Mouse (Mus musculus) left cerebral cortex, adult 9 months (tissue): ENCODE measurements at regions not wholly inside any gene's neighbourhood (a gene's known extent, or its start where the extent isn't known, plus 50 kb on each side); places are given as distances from the start of the nearest gene placed in this dataset.
"Not testable (repeated sequence)": the region's sequence is repeated elsewhere in the genome, so short reads cannot be mapped to it uniquely, and the experiment has no call there.

ENCODE experiments used
- DNase-seq, 2 experiments: peaks; one replicate each; pipeline ENCODE4 v3.0.0; 2022; ENCODE audit warnings: low spot score in 2 of 2

DNA sequence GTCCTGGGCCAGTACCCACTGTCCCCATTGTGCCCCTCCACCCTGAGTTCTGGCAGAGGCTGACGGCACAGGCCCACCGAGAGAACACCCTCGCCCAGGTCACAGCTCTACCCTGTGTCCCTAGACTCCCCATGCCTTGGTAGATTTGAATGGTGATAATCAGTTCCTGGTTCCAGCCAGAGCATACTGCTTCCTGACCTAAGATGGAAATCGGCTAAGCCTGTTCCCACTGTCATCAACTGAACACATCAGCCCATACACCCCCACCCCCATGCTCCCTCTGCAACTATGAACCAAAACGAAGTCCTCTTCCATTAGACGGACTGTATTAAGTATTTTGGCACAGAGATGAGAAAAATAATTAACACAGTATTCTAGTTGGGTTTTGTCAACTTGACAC is 202.9 kb upstream of the Hs6st1 start:
- DNase-seq: no peak

DNA sequence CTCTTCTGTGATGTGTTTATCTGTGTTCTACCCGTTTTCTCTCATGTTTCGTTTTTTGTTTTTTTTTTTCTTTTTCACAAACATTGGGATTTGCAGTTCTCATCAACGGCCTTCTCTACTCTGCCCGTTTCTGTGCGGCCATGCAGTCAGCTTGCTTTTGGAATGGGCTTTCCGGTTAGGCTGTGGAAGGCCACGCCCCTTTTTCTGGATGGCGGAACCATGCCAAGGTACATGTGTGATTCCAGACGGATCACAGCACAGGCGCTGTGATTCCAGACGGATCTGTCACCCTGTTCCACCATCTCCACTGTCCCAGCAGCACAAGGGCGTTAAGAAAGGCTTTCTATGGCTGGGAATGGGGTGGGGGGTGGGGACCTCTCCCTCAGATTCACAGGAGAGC is 201.6 kb upstream of the Hs6st1 start:
- no peak for DNase-seq

DNA sequence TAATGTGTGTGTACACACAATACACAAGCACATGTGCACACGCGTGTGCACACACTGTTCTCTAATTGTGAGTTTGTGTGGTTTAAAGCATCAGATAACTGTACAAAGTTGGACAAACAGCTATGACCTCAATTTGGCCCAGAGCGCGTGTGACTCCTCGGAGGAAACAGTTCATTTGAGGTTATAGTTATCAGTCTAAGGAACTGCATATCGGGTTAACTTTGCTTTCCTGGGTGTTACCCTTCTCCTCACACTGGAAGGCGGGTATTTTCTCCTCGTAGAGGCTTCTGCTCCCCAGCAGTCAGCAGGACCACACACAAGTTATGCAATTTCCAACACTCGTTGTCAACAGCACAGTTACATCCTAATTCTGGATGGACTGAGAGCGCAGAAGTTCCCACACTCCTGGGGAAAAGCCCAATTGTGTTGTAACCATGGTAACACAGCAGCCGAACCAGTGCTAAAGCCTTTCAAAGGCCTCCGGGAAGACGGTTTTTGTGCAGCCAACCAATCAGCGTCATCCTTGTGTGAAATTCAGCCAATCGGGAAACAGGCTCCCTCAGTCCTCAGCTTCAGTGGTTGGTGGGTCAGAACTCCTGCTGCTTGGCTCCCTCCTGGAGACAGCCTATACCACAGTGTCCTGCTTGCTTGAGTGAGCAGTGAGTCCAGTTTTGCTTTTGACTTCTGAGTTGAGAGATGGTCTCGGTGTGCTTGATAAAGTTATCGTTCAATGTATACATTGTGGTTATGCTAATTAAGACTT is 198.6 kb upstream of the Hs6st1 start:
- DNase-seq: peak; percentile 87 to 90

DNA sequence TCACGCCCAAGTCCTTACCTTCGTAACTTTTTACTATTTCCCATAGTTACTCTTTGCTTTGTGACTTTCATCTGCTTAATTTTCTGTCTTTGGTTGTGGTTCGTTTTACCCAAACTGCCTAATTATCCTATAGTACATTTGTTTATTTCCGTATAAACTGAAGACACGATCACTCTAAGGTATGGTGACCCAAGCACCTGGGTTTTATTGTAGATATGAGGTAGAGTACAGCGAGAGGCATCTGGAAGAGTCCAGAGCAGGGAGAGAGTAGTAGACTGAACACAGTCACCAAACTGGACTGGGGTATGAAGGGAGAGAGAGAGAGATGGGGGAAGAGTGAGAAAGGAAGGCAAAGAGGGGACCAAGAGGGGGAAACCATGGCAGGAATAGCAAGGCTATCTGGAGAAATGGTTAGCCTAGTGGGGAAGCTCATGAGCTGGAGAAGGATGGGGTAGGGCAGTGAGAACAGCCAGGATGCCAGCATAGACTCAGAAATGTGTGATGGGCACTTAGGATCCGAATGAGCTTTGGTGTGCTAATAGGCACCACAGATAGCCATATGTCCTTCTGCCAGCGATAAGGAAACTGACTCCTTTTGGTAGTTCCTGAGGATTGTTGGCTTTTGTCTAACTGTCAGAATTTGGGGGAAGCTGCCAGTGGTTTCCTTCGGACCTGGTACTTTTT is 197.9 kb upstream of the Hs6st1 start:
- DNase-seq: no peak

DNA sequence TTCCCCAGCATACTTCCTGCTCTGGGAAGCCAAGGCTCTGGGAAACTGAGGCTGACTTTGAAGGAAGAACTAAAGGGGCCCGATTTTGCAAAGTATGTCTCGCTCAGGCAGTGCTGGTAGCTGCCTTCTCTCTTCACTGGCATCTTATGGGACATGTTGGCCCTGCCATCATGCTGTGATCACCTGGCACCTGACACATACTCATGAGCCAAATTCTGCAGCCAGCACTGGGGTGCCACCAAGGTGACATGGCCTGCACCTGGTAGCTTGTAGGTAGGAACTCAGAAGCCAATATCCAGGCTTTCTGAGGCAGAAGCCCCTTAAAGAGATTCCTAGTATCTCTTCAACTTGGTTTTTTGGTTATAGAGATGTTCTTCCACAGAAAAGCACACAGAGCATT is 195.2 kb upstream of the Hs6st1 start:
- DNase-seq: no peak

DNA sequence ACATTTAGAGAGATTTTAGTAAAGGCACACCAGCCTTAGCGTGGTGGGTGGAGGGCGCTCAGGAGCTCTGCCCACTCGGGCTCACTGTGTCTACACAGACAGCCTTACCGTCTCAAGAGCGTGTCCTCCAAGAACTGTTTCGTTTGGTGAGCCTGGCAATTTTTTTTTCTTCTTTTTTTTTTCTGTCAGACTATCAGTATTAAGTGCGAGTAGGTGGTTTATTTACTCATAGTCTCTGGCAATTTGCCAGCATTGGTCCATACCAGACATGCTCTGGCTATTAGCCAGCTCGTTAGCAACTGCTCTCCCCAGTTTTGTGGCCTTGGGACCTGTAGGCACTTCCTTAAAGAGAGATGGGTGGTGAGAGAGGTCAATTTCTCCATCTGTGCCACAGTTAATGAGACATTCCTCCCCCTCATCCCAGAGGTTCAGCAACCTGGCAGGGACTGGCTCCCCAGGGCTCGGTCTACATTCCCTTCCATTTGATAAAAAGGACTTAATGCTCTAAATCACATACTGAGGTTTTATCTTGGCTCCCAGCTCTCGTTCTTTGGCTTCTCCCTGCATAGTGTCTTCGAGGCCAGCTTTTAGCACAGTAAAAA is 192.9 kb upstream of the Hs6st1 start:
- DNase-seq: no peak

DNA sequence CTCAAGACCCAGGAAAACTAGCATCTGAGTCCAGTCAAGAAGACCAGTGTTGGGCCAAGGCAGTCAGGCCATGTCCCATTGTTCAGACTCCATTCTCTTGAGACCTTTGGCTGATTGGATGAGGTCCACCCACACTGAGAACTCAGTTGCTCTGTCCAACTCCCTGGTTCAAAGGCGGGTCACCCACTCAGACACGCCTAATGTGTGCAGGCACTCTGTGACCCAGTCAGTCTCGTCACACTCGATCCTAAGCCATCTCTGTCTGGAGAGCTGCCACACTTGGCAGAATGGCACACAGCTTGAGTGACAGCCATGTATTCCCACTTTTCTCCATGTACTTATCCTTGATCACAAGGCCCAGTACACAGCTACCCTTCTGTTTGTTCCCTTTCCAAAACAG is 189.8 kb upstream of the Hs6st1 start:
- DNase-seq: no peak

DNA sequence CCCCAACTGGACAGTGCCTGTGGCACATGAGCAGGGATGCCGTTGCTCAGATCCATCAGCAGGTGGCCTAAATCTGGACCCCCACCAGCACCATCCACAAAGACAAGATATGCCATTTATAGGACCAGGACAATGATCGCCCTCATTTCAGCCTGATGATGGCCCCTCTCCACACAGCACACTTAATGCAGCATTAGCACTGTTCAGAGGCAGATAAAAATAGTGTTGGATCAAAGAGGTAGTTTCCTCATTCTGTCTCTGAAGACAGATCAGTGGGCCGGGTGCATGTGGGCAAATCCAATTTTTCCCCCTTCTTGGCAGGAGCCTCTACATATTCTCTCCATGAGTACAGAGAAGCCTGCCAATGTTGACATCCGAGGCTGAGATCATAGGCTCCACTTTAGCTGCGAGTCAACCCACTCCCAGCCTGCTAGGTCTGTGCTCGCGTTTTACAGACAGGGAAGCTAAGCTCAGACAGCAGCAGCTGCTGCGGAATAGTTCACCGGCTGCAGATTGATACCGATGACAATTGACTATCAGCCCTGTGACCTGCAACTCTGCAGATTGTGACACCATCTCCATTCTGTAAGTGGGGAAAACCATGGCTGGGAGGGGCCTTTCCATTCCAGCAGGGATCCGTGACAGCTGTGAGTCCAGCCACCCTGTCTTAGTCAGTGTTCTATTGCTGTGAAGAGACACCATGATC is 188.7 kb upstream of the Hs6st1 start:
- peak; percentile 85 to 90 for DNase-seq

DNA sequence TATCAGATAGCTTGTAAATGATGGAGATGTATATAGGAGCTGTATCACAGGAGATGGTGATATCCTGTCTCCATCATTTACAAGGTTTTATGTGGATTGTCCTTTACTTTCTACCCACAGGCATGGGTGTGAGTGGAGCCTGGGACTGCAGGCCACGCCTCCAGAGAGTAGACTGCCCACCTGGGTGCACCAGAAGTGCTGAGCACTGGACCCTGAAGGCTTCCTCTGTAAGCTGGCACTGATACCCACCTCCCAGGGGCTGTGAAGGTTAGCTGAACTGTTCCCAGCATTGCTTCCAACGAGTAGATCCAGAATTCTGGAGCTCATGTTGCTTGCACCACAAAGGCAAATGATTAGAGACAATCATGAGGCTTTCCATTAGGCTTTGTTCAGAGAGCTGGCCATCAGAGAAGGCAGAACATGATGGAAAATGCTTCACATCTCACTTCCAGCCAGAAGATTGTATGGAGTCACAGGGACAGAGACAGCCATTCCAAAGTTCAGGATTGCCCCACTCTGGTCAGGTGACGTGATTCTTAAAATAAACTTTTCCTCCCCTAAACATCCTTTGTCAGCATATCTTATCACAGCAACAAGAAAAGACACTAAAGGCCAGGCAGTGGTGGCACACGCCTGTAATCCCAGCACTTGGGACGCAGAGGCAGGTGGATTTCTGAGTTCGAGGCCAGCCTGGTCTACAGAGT is 187.5 kb upstream of the Hs6st1 start:
- DNase-seq: no peak

DNA sequence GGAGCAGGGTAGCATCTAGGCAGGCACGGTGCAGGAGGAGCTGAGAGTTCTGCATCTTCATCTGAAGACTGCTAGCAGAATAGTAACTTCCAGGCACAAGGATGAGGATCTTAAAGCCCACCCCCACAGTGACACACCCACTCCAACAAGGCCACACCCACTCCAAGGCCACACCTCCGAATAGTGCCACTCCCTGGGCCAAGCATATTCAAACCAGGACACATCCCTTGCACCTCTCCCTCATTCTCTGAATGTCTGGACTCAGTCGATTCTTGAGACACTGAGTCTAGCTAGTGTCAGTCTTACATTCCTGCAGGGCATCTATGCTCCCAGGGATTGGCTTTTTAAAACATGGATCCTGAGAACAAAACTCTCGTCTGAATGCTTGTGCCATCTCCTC is 186.7 kb upstream of the Hs6st1 start:
- DNase-seq: no peak

DNA sequence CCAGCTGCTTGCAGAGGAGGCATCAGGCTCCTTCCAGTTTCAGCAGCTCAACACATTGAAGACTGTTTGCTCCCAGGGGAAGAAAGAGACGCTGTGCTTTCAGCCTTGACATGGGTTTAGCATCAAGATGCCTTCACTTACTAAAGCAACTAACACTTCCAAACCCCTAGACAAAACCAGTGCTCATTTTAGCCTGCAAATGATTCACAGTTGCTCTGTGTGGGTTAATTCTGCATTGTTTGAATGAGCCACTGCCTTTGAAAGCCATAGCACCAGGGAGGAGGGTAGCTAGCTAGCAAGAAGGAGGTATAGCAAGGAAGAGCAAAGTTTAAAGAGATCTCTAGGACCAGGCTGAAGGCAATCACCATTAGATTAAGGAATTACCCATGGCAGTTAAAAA is 186.1 kb upstream of the Hs6st1 start:
- no peak for DNase-seq

DNA sequence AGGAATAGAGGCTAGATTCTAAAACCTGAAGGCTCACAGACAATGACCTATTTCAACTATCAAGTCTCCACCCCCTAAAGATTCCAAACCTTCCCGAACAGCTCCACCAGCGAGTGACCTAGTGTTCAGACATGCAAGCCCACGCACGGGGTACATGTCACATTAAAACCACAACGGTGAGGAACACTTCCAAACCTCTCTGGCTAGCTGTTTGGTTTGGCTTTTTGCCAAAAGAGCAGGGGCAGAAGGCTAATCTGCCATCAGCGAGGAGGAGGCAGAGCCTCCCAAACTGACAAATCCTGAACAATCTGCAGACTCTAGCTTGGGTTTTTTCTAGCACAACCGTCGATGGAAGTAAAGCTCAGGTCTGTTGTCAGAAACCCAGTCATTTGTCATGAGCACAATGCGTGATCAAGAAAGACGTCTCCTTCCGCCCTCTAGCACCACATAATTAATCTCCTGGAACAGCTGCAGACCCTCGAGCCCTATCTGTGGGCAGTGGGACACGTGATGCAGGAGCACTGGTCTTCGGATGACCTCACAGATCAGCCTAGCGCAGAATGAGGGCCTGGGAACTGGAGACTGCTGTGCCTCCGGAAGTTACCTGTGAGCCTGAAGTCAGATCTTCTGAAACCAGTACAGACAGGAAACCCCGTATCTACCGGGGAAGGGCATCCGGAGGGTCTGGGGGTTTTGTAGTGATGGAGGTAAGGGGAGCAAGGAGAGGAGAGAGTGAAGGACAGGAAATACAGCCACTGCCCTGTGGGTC is 178.3 kb upstream of the Hs6st1 start:
- DNase-seq: no peak

DNA sequence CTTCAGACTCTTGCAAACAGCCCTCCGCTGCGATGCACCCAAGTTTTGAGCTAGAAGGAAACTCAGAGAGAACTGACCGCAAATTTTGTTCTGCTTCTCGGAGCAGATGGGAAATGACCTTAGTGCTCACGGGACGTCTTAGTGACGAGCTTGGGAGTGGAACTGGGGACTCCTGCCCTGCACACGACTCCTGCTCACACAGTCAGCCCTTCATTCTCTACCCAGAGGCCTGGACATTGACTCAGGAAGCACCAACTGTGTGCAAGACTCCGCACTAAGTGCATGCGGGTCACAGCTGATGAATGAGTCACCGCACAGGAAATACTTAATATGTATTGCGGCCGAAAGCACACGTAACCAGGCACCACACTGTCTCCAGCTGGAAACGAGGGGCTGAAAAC is 177.7 kb upstream of the Hs6st1 start:
- no peak for DNase-seq

DNA sequence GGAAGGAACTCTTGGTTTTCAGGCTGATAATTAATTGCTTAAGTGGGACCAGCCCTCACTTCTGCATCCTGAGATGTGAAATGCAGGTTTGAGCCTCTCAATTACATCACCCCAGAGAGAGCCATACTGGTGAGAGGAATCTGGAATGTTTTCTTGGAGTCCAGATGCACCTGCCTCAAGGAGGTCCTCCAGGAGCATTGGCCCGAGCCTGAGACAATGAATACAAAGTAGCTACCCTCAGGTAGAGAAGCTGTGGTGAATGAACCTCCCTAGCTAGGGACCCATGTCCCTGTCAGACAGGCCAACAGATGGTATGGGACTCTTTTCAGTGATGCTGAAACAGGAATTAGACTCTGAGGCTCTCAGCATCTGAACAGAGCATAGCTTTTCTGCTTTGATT is 168.7 kb upstream of the Hs6st1 start:
- no peak for DNase-seq

DNA sequence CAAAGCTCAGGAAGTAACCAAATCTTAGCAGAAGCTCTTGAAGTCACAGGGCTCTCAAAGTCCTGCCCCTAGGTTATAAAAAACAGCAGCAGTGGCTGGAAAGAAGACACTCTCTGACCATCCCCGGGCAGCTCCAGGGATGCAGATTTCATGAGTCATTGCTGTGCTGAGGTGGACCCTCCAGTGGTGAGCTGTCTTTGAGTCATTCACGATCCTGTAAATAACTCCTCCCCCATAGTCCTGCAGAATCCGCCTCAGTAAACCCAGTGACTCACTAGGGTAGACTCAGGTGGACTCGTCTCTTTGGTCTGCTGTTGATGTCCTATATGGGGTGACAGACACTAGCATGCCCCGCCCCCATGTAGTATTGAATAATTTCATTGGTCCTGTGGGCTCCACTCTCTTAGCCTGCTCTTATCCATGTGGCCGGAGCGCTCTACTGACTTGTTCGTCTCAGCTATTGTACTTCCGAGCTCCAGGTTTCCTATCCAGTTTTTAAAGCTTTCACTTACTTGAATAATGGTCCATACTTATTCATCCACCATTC is 164.1 kb upstream of the Hs6st1 start:
- DNase-seq: no peak

DNA sequence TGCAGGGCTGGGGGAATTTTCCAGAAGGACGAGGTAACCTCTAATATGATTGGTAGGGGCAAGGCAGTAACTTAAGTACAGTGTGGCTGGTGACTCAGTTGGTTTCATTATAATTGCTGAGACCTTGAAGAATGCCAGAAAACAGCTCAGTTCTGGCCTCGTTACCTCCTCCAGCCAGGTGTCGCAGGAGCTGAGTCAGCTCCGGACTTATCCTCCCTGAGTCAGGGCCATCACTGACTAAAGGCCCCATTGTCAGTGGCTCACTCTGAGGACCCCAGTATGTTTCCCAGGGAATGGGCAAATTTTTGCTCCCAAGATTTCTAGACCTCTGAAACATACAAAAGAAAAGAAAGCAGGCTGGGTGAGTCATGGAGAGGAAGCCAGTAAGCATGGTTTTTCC is 154.6 kb upstream of the Hs6st1 start:
- DNase-seq: no peak

DNA sequence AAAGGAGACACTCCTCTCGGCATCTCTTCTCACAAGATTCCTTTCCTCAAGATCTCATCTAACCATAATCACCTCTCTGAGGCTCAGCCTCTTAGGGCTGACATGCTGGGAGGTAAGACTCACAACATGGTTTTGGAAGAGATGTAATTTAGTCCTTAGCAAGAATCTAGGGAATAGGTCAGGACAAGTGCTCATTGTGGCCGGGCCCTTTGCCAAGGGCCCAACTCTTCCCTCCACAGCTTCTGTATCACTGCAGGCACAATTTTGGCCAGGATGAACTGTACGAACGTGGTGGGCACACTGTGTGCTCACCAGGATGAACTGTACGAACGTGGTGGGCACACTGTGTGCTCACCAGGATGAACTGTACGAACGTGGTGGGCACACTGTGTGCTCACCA is 154.0 kb upstream of the Hs6st1 start:
- DNase-seq: not testable (repeated sequence)

DNA sequence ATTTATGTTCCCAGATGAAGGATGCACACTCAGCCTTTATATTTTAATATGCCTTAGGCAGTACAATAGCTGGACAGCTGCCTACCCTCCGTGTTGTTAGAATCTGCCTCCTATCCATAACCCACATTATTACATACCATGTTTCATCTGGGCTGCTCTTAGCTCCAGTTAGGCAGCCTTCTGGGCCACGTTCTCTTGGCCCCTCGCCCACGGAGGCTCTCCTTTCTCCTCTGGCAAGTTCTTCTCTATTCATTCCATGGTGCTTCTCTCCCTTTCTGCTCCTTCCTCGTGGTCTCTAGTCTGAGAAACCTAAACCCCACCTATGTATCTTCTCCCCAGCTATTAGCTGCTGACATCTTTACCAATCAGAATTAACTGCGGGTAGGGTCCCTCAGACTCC is 152.7 kb upstream of the Hs6st1 start:
- no peak for DNase-seq

DNA sequence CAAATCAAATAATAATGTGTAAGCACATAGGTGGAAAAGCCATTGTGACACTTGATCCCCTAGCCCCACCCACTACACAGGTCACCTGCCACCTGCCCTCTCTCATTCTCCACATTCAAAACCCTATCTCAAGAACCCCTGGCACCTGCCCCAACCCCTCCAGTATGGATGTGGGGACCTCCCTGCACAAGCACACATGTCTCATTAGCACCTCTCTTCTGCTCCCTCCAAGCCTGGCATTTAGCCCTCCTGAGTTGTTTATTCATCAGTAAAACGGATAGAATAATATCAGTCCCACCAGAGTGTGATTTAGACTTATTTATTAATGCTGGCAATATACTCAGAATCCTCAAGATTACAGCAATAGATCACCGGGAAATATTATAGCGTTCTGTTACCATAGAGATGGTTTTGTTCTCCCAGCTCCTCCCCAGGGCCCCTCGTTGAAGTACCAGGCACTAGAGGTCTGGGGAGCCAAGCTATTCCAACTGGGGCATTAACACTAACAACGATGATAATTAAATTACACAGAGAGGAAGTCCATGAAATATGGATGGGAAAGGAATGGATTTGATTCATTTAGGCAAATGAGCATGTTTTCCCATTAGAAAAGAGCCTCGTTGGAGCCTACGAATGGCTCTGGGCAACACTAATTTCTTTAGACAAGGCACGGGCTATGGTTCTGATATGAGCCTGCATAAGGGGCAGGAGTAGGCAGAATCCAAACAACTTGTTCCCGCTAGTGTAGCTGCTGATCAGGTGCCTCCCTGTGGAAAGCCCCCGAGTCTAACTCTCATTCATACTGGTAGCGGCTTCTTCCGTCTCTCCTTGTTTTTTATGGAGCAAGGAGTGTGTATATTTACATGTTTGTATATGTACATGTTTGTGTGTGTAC is 148.1 kb upstream of the Hs6st1 start:
- no peak for DNase-seq

DNA sequence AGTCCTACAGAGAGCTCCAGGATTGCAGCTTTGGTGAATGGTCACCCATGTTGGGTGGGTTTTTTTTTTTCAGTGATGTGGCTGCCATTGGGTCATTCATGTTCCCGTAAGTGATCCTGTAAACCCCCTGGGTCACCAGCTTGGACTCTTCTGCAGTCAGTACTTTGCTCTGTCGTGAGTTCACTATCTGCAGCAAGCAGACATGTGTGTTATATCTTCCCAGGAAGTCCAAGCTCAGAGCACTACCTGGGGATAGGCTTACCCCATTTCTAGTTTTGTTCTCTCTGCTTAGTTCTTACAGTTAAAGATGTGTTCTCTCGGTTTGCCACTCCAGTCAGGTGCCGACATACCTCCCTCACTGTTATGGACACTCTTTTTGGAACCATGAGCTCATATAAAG is 143.4 kb upstream of the Hs6st1 start:
- no peak for DNase-seq
